Mouse (Mus musculus) telencephalon, adult 2 months (tissue): ENCODE data around the gene Nox4.
"Not testable (repeated sequence)": the region's sequence is repeated elsewhere in the genome, so short reads cannot be mapped to it uniquely, and the experiment has no call there.

Experiments
- DNase-seq: peaks from one replicate; pipeline ENCODE4 v3.0.0-alpha.2; 2011; ENCODE audit warnings: low read depth, low spot score

Nox4 gene

DNA sequence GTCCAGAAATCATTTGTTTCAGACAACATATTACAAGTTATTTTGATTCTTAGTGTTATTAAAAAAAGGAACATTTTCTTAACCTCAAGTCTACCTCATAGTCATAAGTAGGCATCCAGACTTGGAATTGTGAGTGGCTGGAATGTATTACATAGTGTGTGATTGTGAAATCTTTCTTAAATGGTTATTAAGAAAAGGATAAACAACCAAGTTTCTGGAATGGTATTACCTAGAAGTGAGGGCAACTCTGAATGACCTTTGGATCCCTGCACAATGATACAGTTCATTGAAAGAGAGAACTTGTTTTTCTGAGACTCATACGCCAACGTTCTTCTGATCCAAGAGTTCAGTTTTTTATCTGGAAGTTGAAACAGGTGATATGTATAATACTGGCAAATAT lies 125.4 kb downstream of the Nox4 start:
- no peak for DNase-seq

DNA sequence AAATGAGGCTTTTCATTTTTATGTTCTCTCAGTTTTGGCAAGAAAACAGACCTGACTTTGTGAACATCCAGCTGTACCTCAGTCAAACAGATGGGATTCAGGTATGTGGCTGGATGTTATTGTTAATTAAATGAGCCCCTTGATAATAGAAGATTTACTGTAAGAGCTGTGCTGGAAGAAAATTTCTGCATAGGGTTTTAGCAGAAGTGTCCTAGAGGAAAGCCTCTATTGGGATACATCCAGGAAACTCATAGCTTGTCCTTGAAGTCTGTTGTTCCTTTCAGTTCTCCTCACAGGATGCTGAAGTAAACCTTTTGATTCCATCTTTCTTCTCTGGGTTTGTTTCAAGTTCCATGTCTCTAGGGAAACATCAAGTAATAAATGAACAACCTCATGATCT lies 128.4 kb downstream of the Nox4 start:
- DNase-seq: no peak

DNA sequence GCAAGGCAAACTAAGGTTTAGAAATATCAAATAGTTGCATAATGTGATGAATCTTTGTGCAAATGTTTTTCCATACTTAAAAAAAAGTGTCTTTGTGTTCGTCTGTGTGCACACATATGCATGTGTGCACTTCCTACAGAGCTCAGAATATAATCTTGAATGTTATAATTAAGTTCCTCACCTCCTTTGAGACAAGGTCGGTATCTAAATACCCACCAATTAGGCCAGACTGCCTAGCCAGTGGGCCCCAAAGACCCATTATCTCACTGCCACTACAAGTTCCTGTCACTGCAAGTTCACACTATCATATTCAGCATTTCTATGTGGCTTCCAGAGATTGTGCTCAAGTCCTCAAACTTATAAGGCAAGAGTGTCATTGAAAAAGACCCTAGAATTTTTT lies 129.0 kb downstream of the Nox4 start:
- no peak for DNase-seq

DNA sequence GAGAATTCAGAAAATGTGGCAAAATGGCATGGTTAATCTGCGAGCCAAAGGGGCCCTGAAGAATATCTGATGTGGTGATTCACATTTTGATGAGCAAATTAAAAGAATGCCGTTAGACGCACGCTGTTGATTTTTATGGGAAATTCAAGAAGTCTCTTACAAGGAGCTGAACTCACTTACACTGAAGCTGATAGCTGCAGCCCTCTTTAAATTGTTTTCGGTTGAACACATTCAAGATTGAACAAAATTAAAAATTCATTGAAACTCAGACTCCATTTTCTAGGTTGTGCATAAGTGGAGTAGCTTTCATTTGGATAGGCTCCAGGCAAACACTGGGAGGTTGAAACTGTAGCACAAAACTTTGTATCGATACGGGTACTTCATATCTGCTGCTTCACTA lies 151.1 kb downstream of the Nox4 start:
- DNase-seq: no peak

DNA sequence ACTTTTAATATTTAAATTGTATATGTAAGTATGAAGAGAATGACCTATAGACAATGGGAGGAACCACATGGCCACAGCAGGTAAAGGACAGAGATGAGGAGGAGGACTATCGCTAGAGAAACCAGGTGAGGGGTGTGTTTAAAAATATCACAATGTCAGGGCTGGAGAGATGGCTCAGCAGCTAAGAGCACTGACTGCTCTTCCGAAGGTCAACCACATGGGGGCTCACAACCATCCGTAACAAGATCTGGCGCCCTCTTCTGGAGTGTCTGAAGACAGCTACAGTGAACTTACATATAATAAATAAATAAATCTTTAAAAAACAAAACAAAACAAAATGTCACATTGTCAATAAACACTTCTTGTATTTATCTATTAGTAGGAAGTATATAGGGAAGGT lies 165.5 kb downstream of the Nox4 start:
- not testable (repeated sequence) for DNase-seq

DNA sequence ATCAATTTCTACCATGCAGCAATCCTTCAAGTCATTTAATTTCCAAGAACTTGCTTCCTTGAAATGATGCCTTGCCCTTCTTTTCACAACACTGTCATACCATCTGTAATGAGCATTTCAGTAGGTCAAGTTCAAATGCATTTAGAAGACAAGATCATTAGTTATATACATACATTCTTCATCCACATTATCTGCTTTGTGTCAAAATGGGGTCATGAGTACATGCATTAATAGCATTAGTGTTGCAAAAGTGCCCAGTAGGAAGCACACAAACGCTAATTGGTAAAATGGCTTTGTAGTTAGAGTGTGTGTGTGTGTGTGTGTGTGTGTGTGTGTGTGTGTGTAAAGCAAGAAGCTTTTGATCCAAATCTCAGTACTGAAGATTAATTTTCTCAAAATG lies 167.4 kb downstream of the Nox4 start:
- DNase-seq: no peak
